Mouse (Mus musculus) fibroblast of lung, adult 2 months (primary cell): ENCODE data around the gene Pla2g2f.

ENCODE experiments used
- DNase-seq: peaks from one replicate; pipeline ENCODE4 v3.0.0-alpha.2; 2011; ENCODE audit warnings: low read depth

Pla2g2f gene

GRCm38 (mm10) chr4:138762266-138762665 is 4.8 kb upstream of the Pla2g2f start:
- no peak for DNase-seq

- DNase-seq = no peak
Measured at GRCm38 (mm10) chr4:138755983-138756382, 1.4 kb downstream of the Pla2g2f start.

DNA sequence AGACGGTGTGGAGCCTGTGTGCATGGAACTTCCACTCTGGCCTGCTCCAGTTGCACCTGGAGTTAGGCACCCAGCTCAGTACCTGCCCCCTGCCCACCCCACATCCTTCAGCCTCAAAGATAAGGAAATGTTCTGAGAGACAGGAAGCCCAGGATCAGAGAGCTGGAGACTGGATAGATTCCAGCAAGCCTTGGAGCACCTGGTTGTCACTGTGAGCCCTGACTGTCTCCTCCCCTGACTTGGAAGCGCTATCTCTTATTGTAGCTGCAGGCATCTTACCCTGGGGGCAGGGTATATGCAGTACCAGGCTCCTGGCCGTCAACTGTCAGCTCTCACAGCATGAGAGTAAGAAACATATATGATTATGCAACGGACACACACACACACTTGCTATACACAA is 2.0 kb downstream of the Pla2g2f start:
- no peak for DNase-seq

DNA sequence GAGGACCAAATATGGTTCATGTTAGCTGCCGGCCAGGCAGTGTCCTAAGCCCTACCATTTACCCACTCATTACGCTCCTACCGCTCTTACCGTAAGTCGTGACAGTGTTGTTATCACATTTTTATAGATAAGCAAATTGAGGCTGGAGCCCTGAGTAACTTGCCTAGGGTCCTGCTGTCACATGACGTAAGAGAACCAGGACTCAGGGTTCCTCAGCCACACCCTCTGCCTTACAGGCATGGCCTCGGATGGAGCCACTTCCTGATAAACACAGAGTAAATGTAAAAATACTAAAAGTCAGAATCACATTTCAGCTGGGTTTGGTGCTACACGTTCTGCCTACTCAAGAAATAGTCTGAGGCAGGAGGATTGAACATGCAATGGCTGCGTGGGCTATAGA is 3.0 kb downstream of the Pla2g2f start:
- no peak for DNase-seq

GRCm38 (mm10) chr4:138753608-138754007 is 3.8 kb downstream of the Pla2g2f start:
- no peak for DNase-seq

DNA sequence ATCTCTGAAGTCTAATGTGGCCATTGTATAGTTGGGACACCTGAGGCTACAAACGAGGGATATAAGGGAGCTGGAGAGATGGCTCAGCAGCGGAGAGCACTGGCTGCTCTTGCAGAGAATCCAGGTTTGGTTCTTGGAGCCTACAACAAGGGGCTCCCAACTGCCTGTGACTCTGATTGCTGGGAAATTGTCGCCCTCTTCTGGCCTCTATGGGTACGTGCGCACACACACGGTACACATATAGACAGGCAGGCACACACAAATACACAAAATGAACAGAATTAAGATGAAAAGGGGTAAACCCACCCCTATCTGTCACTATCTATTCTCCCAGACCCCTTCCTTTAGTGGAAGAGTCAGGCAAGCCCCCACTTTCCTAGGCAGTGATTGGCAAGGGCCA is 4.8 kb downstream of the Pla2g2f start:
- no peak for DNase-seq

DNA sequence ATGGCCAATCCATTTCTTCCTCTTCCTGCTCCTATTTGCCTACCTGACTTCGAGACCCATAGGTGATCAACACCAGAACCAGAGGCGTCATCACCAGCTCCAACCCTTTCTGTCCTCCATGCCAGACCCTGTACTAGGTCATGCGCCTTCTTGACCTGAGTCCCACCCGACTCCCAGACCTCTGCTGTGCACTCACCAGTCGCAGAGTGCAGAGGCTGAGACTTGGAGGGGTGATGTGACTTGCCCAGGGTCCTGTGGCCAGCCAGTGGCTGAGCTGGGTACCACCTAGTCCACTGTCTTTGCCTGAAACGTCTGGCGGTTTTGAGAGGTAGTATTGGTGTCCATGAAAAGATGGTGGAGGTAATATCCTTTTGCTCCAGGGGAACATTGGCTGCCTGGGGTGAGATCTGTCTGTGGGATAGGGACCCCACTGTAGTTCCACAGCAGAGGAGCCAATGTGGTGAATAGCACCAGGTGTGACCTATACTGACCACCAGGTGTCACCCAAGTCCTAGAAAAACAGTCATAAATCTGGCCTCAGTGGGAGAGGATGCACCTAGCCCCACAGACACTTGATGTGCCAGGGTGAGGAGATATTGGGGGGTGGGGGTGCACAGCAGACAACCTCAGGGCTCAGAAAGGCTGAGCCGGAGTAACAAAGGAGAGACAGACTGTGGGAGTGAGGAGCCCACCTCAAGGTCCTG is 8.9 kb downstream of the Pla2g2f start:
- peak; percentile 5 for DNase-seq

- no peak for DNase-seq
Measured at GRCm38 (mm10) chr4:138747851-138748250, 9.6 kb downstream of the Pla2g2f start.

GRCm38 (mm10) chr4:138746866-138747265 is 10.6 kb downstream of the Pla2g2f start:
- no peak for DNase-seq

DNA sequence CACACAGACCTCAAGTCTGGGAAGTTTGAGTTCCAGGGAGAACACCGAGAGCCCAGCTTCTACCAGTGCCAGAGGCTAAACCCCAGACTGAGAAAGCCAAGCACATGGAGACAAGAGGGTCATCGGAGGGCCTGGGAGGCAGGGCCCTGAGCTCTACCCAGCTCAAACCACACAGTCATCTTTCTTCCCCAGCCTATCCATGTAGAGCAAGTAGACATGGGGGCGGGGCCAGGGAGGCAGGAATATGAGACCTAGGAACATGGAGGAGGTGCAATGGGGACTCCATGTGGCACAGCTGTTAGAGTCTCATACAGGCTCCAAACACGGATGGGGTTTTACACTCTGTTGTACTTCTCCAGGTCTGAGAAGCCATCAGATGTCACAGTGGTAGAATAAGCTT is 11.5 kb downstream of the Pla2g2f start:
- no peak for DNase-seq

DNA sequence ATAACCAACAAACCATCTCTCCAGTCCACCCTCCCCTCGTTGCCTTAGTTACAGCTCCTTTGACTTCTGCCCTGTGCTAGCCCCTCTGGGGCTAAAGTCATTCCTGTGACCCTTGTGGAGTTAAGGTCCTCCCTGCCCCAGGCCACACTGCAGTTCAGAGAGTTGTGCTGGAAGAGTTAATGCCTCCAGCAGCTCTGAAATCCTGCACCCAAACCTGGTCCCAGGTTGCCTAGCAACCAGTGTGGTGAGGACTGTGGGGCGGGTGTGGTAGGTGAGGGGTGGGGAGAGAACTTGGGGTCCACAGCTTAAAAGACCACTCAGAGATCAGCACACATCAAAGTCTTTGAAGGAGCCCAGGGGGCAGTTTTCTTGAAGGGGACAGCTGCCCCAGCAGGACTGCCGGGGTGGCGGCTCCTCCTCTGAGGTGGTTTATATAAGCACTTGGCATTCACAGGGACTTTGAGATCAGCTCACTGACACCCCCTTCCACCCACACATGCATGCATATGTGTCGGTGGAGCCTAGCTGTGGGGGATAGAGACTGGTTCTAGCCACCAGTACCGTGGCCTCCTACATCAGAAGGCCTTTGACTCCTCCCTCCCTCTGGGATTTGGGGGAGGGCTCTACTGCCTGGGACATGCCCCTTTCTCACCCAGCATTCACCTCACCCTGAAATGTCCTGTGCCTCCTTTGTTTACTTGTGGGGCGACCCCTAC is 18.1 kb downstream of the Pla2g2f start:
- no peak for DNase-seq

GRCm38 (mm10) chr4:138737031-138737430 is 20.4 kb downstream of the Pla2g2f start, which contains the start of gene Ubxn10:
TSS of gene Ubxn10 (minus strand) at chr4:138737167.
- no peak for DNase-seq

GRCm38 (mm10) chr4:138734863-138735262 is 22.6 kb downstream of the Pla2g2f start:
- DNase-seq = no peak

GRCm38 (mm10) chr4:138734105-138734504 is 23.3 kb downstream of the Pla2g2f start:
- no peak for DNase-seq

- no peak for DNase-seq
Measured at GRCm38 (mm10) chr4:138729018-138729703, 28.3 kb downstream of the Pla2g2f start.

DNA sequence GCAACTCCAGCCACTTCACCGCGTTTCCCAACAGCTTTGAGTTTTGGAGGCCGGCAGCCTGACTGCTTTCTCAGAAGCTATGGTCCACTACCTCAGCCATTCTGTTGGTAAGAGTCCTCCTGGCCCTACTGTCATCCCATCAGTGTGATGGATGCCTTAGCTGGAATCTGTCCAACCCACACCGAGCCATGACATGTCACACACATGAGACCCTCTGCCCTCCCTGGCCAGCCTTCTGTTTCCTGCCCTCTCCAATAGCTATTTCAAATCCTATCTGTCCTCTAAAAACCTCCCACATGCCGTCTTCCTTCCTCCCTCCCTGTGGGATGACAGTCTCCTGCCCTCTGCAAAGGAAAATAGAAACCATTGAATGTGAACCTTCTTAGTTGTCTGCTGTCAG is 31.7 kb downstream of the Pla2g2f start:
- DNase-seq = no peak

- DNase-seq = no peak
Measured at GRCm38 (mm10) chr4:138725127-138725461, 32.3 kb downstream of the Pla2g2f start.

DNA sequence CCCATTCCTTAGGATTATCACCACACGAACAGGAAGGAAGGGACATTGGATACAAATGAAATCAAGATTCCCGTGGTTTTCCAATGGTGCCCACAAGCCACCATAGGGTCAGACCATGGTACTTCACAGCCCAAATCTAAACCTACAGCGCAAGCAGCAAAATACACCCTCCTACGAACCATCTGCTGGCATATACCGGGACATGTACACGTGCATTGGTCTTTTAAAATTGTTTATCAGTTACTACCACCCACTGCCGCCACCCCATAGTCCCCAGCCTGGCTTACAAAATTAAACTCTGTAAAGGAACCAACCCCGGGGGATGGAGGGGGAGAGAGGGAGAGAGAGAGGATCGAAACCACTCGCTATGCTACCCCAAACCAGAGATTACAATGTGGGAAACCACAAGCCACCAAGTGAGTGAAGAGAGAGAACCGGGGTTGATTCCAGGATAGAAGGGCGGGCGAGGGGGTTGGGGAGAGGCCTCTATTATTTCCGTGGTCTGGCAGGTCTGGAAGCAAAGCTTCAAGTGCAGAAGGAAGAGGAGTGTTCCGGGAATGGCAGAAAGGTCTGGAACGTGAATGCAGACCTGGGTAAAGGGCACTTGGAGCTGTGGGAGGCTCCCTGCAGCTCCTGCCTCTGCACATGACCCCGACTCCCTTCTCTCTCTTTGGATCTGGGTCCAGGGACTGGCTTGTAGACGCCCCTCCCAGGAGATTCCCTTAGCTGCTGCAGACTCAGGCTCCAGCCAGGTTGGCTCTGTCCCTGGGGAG is 32.9 kb downstream of the Pla2g2f start, which contains the start of gene Pla2g2c:
TSS of gene Pla2g2c (plus strand) at position 439 of the 773 bp plus-strand sequence.
- DNase-seq = no peak

GRCm38 (mm10) chr4:138723493-138724281 is 33.7 kb downstream of the Pla2g2f start:
- no peak for DNase-seq

DNA sequence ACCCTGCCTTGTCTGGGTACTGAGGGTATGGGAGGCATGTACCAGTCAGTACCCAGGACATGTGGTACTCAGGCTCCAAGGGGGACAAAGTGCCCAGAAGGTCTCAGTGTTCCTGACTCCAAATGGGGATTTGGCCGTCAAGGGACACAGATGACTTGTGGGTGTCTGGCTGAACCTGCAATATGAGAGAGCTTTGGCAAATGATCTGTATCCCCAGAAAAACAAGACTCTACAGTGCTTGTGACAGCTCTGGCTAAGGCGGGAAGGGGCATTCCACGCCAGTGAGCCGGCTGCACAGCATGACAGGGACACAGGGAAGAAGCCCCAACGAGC is 38.2 kb downstream of the Pla2g2f start:
- no peak for DNase-seq

DNA sequence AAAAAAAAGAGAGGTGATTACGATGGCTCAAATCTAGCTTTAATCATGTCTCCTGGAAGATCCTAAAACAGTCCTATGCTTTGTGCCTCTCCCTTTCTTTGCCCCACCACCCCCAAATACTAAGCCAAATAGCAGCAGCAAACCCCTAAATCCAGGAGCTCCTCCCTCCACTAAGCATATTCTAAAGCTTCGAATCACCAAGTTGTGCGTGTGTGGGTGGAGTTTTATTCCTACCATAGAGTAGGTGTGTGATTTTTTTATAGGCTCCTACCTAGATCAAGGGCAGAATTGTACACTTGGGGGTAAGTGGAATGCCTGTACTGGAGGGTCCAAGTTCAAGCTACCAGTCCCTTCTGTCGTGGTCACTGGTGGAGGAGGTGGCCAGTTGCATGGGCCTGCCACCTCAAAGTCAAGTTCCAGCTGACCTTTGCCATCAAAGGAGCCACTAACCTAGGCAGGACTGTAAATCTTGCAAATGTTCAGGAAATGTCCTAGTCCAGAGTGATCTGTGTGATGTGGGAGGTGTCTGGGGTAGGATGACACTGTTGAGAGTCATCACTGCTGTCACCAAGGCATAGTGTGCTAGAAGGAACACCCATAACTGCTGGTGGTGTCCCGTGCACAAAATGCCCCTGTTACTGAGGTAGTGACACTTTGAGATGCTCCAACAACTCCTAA is 38.7 kb downstream of the Pla2g2f start:
- no peak for DNase-seq
